17 mouse cellular contexts compared by ENCODE assay signal in genomic region chr17:86776538-86776937, GRCm38 (mm10). TPM values are rescaled to one million over a fixed set of nuclear protein-coding genes. Genes with fewer than 3 reads are reported as not detected.
DNase-seq lines count a peak whose midpoint lies in the region; ATAC-seq lines count a peak whose summit lies in the region.
"Had no signal": no experiment of that assay in that cellular context is flagged by ENCODE, and none has a peak within 500 bp of the region (broad histone marks: within the 10 kb centered on the region; RNA-seq: fewer than 3 reads in every experiment).

No protein-coding gene starts in this region.

- no peaks in the 10 kb centered on the region for H3K27me3 ChIP-seq in kidney, embryonic 14.5 days (ENCODE audit: control insufficient read depth, insufficient read depth, low read length)
- H3K27me3 ChIP-seq in limb, embryonic 10.5 days (ENCODE audit: low read depth, poor library complexity, severe bottlenecking), result no peaks in the 10 kb centered on the region
- H3K27me3 ChIP-seq: embryonic facial prominence, embryonic 13.5 days; neural tube, embryonic 13.5 days had no signal

- H3K27ac ChIP-seq in kidney, embryonic 14.5 days (ENCODE audit: low read depth, low read length), result no peak overlapping the region
- H3K27ac ChIP-seq in limb, embryonic 10.5 days, result no peak overlapping the region
- H3K27ac ChIP-seq: embryonic facial prominence, embryonic 13.5 days; forebrain, embryonic 10.5 days; hindbrain, embryonic 14.5 days; neural tube, embryonic 13.5 days had no signal

- H3K4me2 ChIP-seq in kidney, embryonic 14.5 days (replicated peaks; ENCODE audit: low read depth, low read length), result no peak overlapping the region
- H3K4me2 ChIP-seq: embryonic facial prominence, embryonic 13.5 days; hindbrain, embryonic 14.5 days; lung, embryonic 14.5 days; neural tube, embryonic 13.5 days had no signal

- no peaks in the 10 kb centered on the region for H3K36me3 ChIP-seq in kidney, embryonic 14.5 days (ENCODE audit: control insufficient read depth, insufficient read depth, low read length)
- H3K36me3 ChIP-seq in limb, embryonic 10.5 days, result no peaks in the 10 kb centered on the region
- H3K36me3 ChIP-seq: embryonic facial prominence, embryonic 13.5 days; forebrain, embryonic 10.5 days; neural tube, embryonic 13.5 days had no signal

- DNase-seq in adrenal gland, adult (ENCODE audit: inconsistent age in 2 of 2, low spot score in 1 of 2), result peak; percentile 45 to 87
- DNase-seq in adrenal gland, adult 18-20 months (ENCODE audit: low spot score in 2 of 2), result no peak
- DNase-seq in kidney, postnatal 14 days, result peak; percentile 34
- DNase-seq in lung, postnatal 25 days (ENCODE audit: low spot score), result peak; percentile 65
- DNase-seq in spleen, postnatal 14 days (ENCODE audit: low spot score in 2 of 2), result no peak
- DNase-seq in limb, embryonic 10.5 days (ENCODE audit: low spot score), result no peak
- DNase-seq: cerebellum, adult 18-20 months; heart, postnatal 10 days; lung, embryonic 14.5 days; thymus, postnatal 36 days had no signal

- H3K9me3 ChIP-seq in kidney, embryonic 14.5 days (ENCODE audit: control insufficient read depth, low read length), result no peaks in the 10 kb centered on the region
- H3K9me3 ChIP-seq in limb, embryonic 10.5 days (replicated peaks), result no peaks in the 10 kb centered on the region
- H3K9me3 ChIP-seq: embryonic facial prominence, embryonic 13.5 days; forebrain, embryonic 10.5 days; neural tube, embryonic 13.5 days had no signal

- H3K4me1 ChIP-seq in kidney, embryonic 14.5 days (ENCODE audit: control insufficient read depth, insufficient read depth, low read length), result no peaks in the 10 kb centered on the region
- H3K4me1 ChIP-seq in limb, embryonic 10.5 days, result no peaks in the 10 kb centered on the region; the same call in none of the 2 replicates
- H3K4me1 ChIP-seq: embryonic facial prominence, embryonic 13.5 days had no signal

- 82% methylated on average over 12 of the region's 12 CpGs for WGBS in kidney, embryonic 14.5 days
- WGBS in limb, embryonic 10.5 days, result 91% methylated on average over 12 of the region's 12 CpGs

- no peak overlapping the region for H3K9ac ChIP-seq in kidney, embryonic 14.5 days (ENCODE audit: low read depth, low read length)
- H3K9ac ChIP-seq: embryonic facial prominence, embryonic 13.5 days; hindbrain, embryonic 14.5 days; lung, embryonic 14.5 days; neural tube, embryonic 13.5 days had no signal

- ATAC-seq in kidney, embryonic 14.5 days (ENCODE audit: low FRiP score, low TSS enrichment), result no peak
- peak; percentile 17; the same call in 1 of the 2 replicates for ATAC-seq in granulocyte monocyte progenitor cell, adult 5-6 weeks (replicated peaks; ENCODE audit: poor library complexity, severe bottlenecking)
- ATAC-seq: intestine, postnatal 0 days had no signal

- H3K4me3 ChIP-seq in kidney, embryonic 14.5 days (ENCODE audit: low read length), result no peak overlapping the region
- H3K4me3 ChIP-seq in limb, embryonic 10.5 days, result no peak overlapping the region
- H3K4me3 ChIP-seq: embryonic facial prominence, embryonic 13.5 days; forebrain, embryonic 10.5 days; neural tube, embryonic 13.5 days had no signal

RNA-seq across cellular contexts. Expression of gene Epas1, which starts 23.0 kb away (rescaled TPM):
- 100 to 1,000 TPM; 176 to 200 TPM for total RNA-seq in adrenal gland, adult 18-20 months (2021)
- polyA plus RNA-seq in kidney, embryonic 14.5 days (2014; fragmentation: Nextera tagmentation; extraction: Ambion mirVana), result 8.6 and 12.8 TPM in 2 replicates
- total RNA-seq in granulocyte monocyte progenitor cell, adult 5-6 weeks (2014; fragmentation: Nextera tagmentation), result 0.49 TPM in 1 of 2 replicates, not detected in the other
- under 0.01 and 0.15 TPM in 2 replicates for total RNA-seq in granulocyte monocyte progenitor cell, adult 5-6 weeks (2017)
- polyA plus RNA-seq in limb, embryonic 10.5 days (2016; fragmentation: Nextera tagmentation; extraction: Ambion mirVana), result 2.8 and 2.9 TPM in 2 replicates

Comparison
In these comparisons a context has a peak if more than half of its experiments do, and no peak if none do; other contexts are left out.
1. DNase-seq: peak in adrenal gland, adult (2 of 2), kidney, postnatal 14 days (single experiment) and lung, postnatal 25 days (single experiment); none in adrenal gland, adult 18-20 months (0 of 2), spleen, postnatal 14 days (0 of 2) and limb, embryonic 10.5 days (single experiment).
2. RNA of gene Epas1, which starts 23.0 kb away (total RNA-seq): 176 to 200 TPM in adrenal gland, adult 18-20 months; under 0.01 to 0.49 TPM in granulocyte monocyte progenitor cell, adult 5-6 weeks; every median in the first group is over 100 times any median in the second.